Mouse (Mus musculus): Measurements from ENCODE around the gene Carm1.

GRCm38 (mm10) chr9:21574012-21574801 lies 27.5 kb downstream of the Carm1 start:
- TF ChIP-seq MAZ (IDR thresholded peaks at IDR 0.05; ENCODE audit: low read depth, low read length) (no peak), CTCF (conservative IDR thresholded peaks at IDR 0.05 in 1 of 2, IDR thresholded peaks at IDR 0.05 in 1 of 2; ENCODE audit: low read depth in 2 of 2, low read length in 2 of 2) (no peak), POLR2AphosphoS2 (IDR thresholded peaks at IDR 0.05; ENCODE audit: low read depth, low read length) (no peak), CHD1 (IDR thresholded peaks at IDR 0.05; ENCODE audit: low read depth, low read length) (no peak), JUND (conservative IDR thresholded peaks at IDR 0.05; ENCODE audit: low read depth, low read length) (no peak), ZC3H11A (IDR thresholded peaks at IDR 0.05; ENCODE audit: low read depth, low read length) (no peak), HCFC1 (IDR thresholded peaks at IDR 0.05; ENCODE audit: low read depth, low read length) (no peak)
